Mouse (Mus musculus): ENCODE results near the gene Naf1. TPM values are rescaled to one million over a fixed set of nuclear protein-coding genes. Genes with fewer than 3 reads are reported as not detected.

The Naf1 gene
- total RNA-seq, 2 experiments from 2014 or later = 12.1 to 13.4 TPM

DNA sequence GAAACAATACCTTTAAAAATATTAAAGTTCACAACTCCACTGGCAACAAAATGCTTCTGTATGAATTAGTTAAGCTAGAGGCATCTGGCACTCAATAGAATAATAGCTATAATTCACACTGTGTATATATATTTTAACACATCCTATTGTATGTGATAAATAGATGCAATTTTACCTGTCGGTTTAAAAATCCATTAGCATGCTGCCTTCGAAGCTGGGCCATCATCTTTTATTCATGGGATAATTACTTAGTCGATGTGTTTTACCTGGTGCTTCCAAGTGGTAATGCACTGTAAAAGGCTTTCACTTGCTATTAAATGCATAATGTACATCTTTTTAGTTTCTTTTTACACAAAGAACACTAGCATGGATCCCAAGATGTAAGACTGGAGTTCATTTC lies 76.2 kb downstream of the Naf1 start:
- intact Hi-C loops (cut with DNase I) = no loop called here
- no peak for DNase-seq (ENCODE audit: low spot score in 2 of 2)

Other genes starting within 250 kb of the Naf1 start
- gene Npy5r, start 172.1 kb upstream of the Naf1 start, total RNA-seq (2021) = 1 to 10 TPM; 3.8 to 5.1 TPM
- 10 to 100 TPM; 23.0 to 27.3 TPM for gene Npy1r, start 163.0 kb upstream of the Naf1 start, total RNA-seq (2021)